Mouse (Mus musculus): ENCODE results near the gene Brd9. TPM values are rescaled to one million over a fixed set of nuclear protein-coding genes. Genes with fewer than 3 reads are reported as not detected.
"Not testable (repeated sequence)": the region's sequence is repeated elsewhere in the genome, so short reads cannot be mapped to it uniquely, and the experiment has no call there.

Gene Brd9
- total RNA-seq, 1 experiment from 2014 or later = 71.1 TPM

- ATAC-seq (replicated peaks; ENCODE audit: low read depth, poor library complexity, severe bottlenecking) = no peak
These were observed 39.3 kb downstream of the Brd9 start for GRCm38 (mm10) chr13:73976935-73977334.

GRCm38 (mm10) chr13:73990325-73990724 is 52.7 kb downstream of the Brd9 start:
- ATAC-seq (replicated peaks; ENCODE audit: low read depth, poor library complexity, severe bottlenecking) = peak; percentile 43; the same call in 1 of the 2 replicates

- ATAC-seq (replicated peaks; ENCODE audit: low read depth, poor library complexity, severe bottlenecking) = peak; percentile 93
These were observed 53.1 kb downstream of the Brd9 start for GRCm38 (mm10) chr13:73990761-73991160.

GRCm38 (mm10) chr13:73991267-73991666 is 53.7 kb downstream of the Brd9 start:
- no peak for ATAC-seq (replicated peaks; ENCODE audit: low read depth, poor library complexity, severe bottlenecking)

GRCm38 (mm10) chr13:73996456-73996855 is 58.8 kb downstream of the Brd9 start:
- no peak for ATAC-seq (replicated peaks; ENCODE audit: low read depth, poor library complexity, severe bottlenecking)

GRCm38 (mm10) chr13:74000519-74000918 is 62.9 kb downstream of the Brd9 start:
- no peak for ATAC-seq (replicated peaks; ENCODE audit: low read depth, poor library complexity, severe bottlenecking)

GRCm38 (mm10) chr13:74000961-74001360 is 63.4 kb downstream of the Brd9 start:
- no peak for ATAC-seq (replicated peaks; ENCODE audit: low read depth, poor library complexity, severe bottlenecking)

GRCm38 (mm10) chr13:74001492-74001891 is 63.9 kb downstream of the Brd9 start:
- no peak for ATAC-seq (replicated peaks; ENCODE audit: low read depth, poor library complexity, severe bottlenecking)

- ATAC-seq (replicated peaks; ENCODE audit: low read depth, poor library complexity, severe bottlenecking) = not testable (repeated sequence)
These were observed 69.3 kb downstream of the Brd9 start for GRCm38 (mm10) chr13:74006881-74007280.

- not testable (repeated sequence) for ATAC-seq (replicated peaks; ENCODE audit: low read depth, poor library complexity, severe bottlenecking)
These were observed 70.6 kb downstream of the Brd9 start for GRCm38 (mm10) chr13:74008216-74008615.

- peak; percentile 95 for ATAC-seq (replicated peaks; ENCODE audit: low read depth, poor library complexity, severe bottlenecking)
These were observed 71.5 kb downstream of the Brd9 start, which contains the start of gene Tppp for GRCm38 (mm10) chr13:74008948-74009718. Gene Tppp, plus strand, starts transcription at chr13:74009407.

- ATAC-seq (replicated peaks; ENCODE audit: low read depth, poor library complexity, severe bottlenecking) = peak; percentile 12; the same call in 1 of the 2 replicates
These were observed 72.4 kb downstream of the Brd9 start for GRCm38 (mm10) chr13:74009791-74010614.

Other genes starting within 250 kb of the Brd9 start
- gene Slc6a19, start 232.9 kb upstream of the Brd9 start, total RNA-seq (2017) = 0.09 and 0.19 TPM in 2 replicates
- 4.4 and 17.2 TPM in 2 replicates for gene Slc12a7, start 204.7 kb upstream of the Brd9 start, total RNA-seq (2017)
- not detected in 2 replicates for gene Nkd2, start 90.2 kb upstream of the Brd9 start, total RNA-seq (2017)
- gene Trip13, start within 50 bp of the Brd9 start, total RNA-seq (2017) = 41.1 and 42.8 TPM in 2 replicates
- gene Zdhhc11, start 26.0 kb downstream of the Brd9 start, total RNA-seq (2017) = not detected in 2 replicates
- not detected in 2 replicates for gene Tppp, start 71.6 kb downstream of the Brd9 start, total RNA-seq (2017)
- 11.8 and 14.5 TPM in 2 replicates for gene Cep72, start 124.5 kb downstream of the Brd9 start, total RNA-seq (2017)
- not detected in 2 replicates for gene Slc9a3, start 183.6 kb downstream of the Brd9 start, total RNA-seq (2017)